Mouse (Mus musculus) small intestine, adult 2 months (tissue): ENCODE data around the gene Dnal1.

Source experiments
- CTCF ChIP-seq: fragments of 200-500 bp; IDR thresholded peaks from 2 replicates; pipeline ENCODE4 v1.5.1; 2012; ENCODE audit warnings: low read depth, mild to moderate bottlenecking, control low read depth, inconsistent platforms, low read length, moderate library complexity, mixed read lengths; ENCODE audit not compliant: insufficient replicate concordance, insufficient read length; ENCODE audit errors: extremely low read depth
- POLR2A ChIP-seq: fragments of 200-500 bp; IDR thresholded peaks from 2 replicates; pipeline ENCODE4 v1.6.1; 2012; ENCODE audit warnings: low read depth, mild to moderate bottlenecking, control low read depth, inconsistent platforms, low read length, moderate library complexity

GRCm38 (mm10) chr12:84119584-84119983 lies 5.4 kb downstream of the Dnal1 start:
- TF ChIP-seq CTCF: no peak
- no peak for TF ChIP-seq POLR2A
